Mouse (Mus musculus): ENCODE measurements around the gene Nkain1. TPM values are rescaled to one million over a fixed set of nuclear protein-coding genes. Genes with fewer than 3 reads are reported as not detected.

Gene Nkain1
- 132 and 157 TPM in 2 replicates for polyA plus RNA-seq (2012; rRNA removed)

GRCm38 (mm10) chr4:130574048-130574413 is at the start of gene Nkain1:
Nkain1 (minus strand) TSS chr4:130574173.

Other genes starting within 250 kb of the Nkain1 start
- gene Zcchc17, start 214.2 kb downstream of the Nkain1 start, polyA plus RNA-seq (2012; rRNA removed): 35.0 and 40.6 TPM in 2 replicates
- 94.0 and 103 TPM in 2 replicates for gene Snrnp40, start 214.0 kb downstream of the Nkain1 start, polyA plus RNA-seq (2012; rRNA removed)
- 81.5 and 90.3 TPM in 2 replicates for gene Pum1, start 89.1 kb upstream of the Nkain1 start, polyA plus RNA-seq (2012; rRNA removed)
- gene Sdc3, start 218.4 kb upstream of the Nkain1 start, polyA plus RNA-seq (2012; rRNA removed): 122 and 144 TPM in 2 replicates